Mouse (Mus musculus) hindbrain, embryonic 15.5 days (tissue): ENCODE results near the gene Pomgnt1. TPM values are rescaled to one million over a fixed set of nuclear protein-coding genes. Genes with fewer than 3 reads are reported as not detected.

ENCODE experiments used
- polyA plus RNA-seq: library from polyadenylated mRNA; unstranded; fragments of >200 nt; fragmentation: Nextera tagmentation; extraction: Ambion mirVana; gene quantifications from 2 replicates; pipeline ENCODE4 v1.2.1, GENCODE M21; 2015

Pomgnt1 gene
- polyA plus RNA-seq, 1 experiment from 2014 or later, result 69.5 TPM

Other genes starting within 250 kb of the Pomgnt1 start
- 0.14 TPM in 1 of 2 replicates, not detected in the other for gene Kncn, start 239.4 kb upstream of the Pomgnt1 start, polyA plus RNA-seq
- gene 6430628N08Rik, start 233.2 kb upstream of the Pomgnt1 start, polyA plus RNA-seq, result 0.27 and 0.42 TPM in 2 replicates
- 8.3 and 8.6 TPM in 2 replicates for gene Dmbx1, start 183.9 kb upstream of the Pomgnt1 start, polyA plus RNA-seq
- 22.7 and 25.9 TPM in 2 replicates for gene Faah, start 105.9 kb upstream of the Pomgnt1 start, polyA plus RNA-seq
- gene Nsun4, start 70.0 kb upstream of the Pomgnt1 start, polyA plus RNA-seq, result 12.3 and 12.5 TPM in 2 replicates
- gene Uqcrh, start 48.8 kb upstream of the Pomgnt1 start, polyA plus RNA-seq, result 459 and 497 TPM in 2 replicates
- gene Lrrc41, start 48.6 kb upstream of the Pomgnt1 start, polyA plus RNA-seq, result 74.3 and 77.3 TPM in 2 replicates
- 9.9 and 10.7 TPM in 2 replicates for gene Rad54l, start 150 bp upstream of the Pomgnt1 start, polyA plus RNA-seq
- 2.5 and 2.9 TPM in 2 replicates for gene Lurap1, start 27.5 kb downstream of the Pomgnt1 start, polyA plus RNA-seq
- 0.21 TPM in 1 of 2 replicates, not detected in the other for gene Tspan1, start 43.8 kb downstream of the Pomgnt1 start, polyA plus RNA-seq
- not detected in 2 replicates for gene 1700042G07Rik, start 49.5 kb downstream of the Pomgnt1 start, polyA plus RNA-seq
- not detected in 2 replicates for gene Gm49337, start 49.5 kb downstream of the Pomgnt1 start, polyA plus RNA-seq
- gene Pik3r3, start 97.8 kb downstream of the Pomgnt1 start, polyA plus RNA-seq, result 55.5 and 58.4 TPM in 2 replicates